Mouse (Mus musculus): ENCODE data around the gene Crkl. TPM values are rescaled to one million over a fixed set of nuclear protein-coding genes. Genes with fewer than 3 reads are reported as not detected.
"Not testable (repeated sequence)": the region's sequence is repeated elsewhere in the genome, so short reads cannot be mapped to it uniquely, and the experiment has no call there.

Gene Crkl
- polyA plus RNA-seq, 1 experiment from 2014 or later: 29.1 TPM

GRCm38 (mm10) chr16:17499249-17499883 lies 47.6 kb downstream of the Crkl start:
- Histone ChIP-seq H3K36me3 (ENCODE audit: control insufficient read depth, insufficient read depth, low read length) (no peaks in the 10 kb centered on the region), H3K27ac (replicated peaks) (no peak overlapping the region), H3K9me3 (ENCODE audit: control insufficient read depth, low read length) (no peaks in the 10 kb centered on the region), H3K4me1 (replicated peaks; ENCODE audit: control insufficient read depth, insufficient read depth) (no peaks in the 10 kb centered on the region), H3K27me3 (ENCODE audit: control insufficient read depth, insufficient read depth, low read length) (no peaks in the 10 kb centered on the region), H3K4me2 (replicated peaks; ENCODE audit: low read depth) (no peak overlapping the region), H3K4me3 (ENCODE audit: low read depth, low read length) (no peak overlapping the region), H3K9ac (ENCODE audit: low read length) (no peak overlapping the region)
- no peak for TF ChIP-seq EP300 (optimal IDR thresholded peaks at IDR 0.05)
- no peak for TF ChIP-seq CTCF (IDR thresholded peaks at IDR 0.05; ENCODE audit: low read depth)
- no peak for DNase-seq (ENCODE audit: low spot score)
- no peak for ATAC-seq (ENCODE audit: low FRiP score, low TSS enrichment)
- WGBS: 49% methylated on average over 10 of the region's 10 CpGs

GRCm38 (mm10) chr16:17502681-17503080 lies 50.9 kb downstream of the Crkl start:
- TF ChIP-seq EP300 (optimal IDR thresholded peaks at IDR 0.05) (no peak), CTCF (IDR thresholded peaks at IDR 0.05; ENCODE audit: low read depth) (no peak)
- no peak for DNase-seq (ENCODE audit: low spot score)
- no peaks in the 10 kb centered on the region for H3K4me1 ChIP-seq (replicated peaks; ENCODE audit: control insufficient read depth, insufficient read depth)

GRCm38 (mm10) chr16:17507018-17507552 lies 55.3 kb downstream of the Crkl start:
- H3K4me2 ChIP-seq (replicated peaks; ENCODE audit: low read depth): no peak overlapping the region
- no peaks in the 10 kb centered on the region for H3K9me3 ChIP-seq (ENCODE audit: control insufficient read depth, low read length)
- no peak for DNase-seq (ENCODE audit: low spot score)
- no peak overlapping the region for H3K9ac ChIP-seq (ENCODE audit: low read length)
- no peak overlapping the region for H3K4me3 ChIP-seq (ENCODE audit: low read depth, low read length)
- ATAC-seq (ENCODE audit: low FRiP score, low TSS enrichment): no peak
- TF ChIP-seq CTCF (IDR thresholded peaks at IDR 0.05; ENCODE audit: low read depth) (no peak), EP300 (optimal IDR thresholded peaks at IDR 0.05) (no peak)
- H3K4me1 ChIP-seq (replicated peaks; ENCODE audit: control insufficient read depth, insufficient read depth): peaks cover 2% of the 10 kb centered on the region; the same call in 1 of the 2 replicates
- no peaks in the 10 kb centered on the region for H3K27me3 ChIP-seq (ENCODE audit: control insufficient read depth, insufficient read depth, low read length)
- WGBS: 84% methylated on average over 5 of the region's 5 CpGs
- no peak overlapping the region for H3K27ac ChIP-seq (replicated peaks)
- H3K36me3 ChIP-seq (ENCODE audit: control insufficient read depth, insufficient read depth, low read length): no peaks in the 10 kb centered on the region; the same call in 1 of the 2 replicates

More at GRCm38 (mm10) chr16:17502681-17503080, 50.9 kb downstream of the Crkl start:
- no peak overlapping the region for H3K4me3 ChIP-seq (ENCODE audit: low read depth, low read length)
- H3K9me3 ChIP-seq (ENCODE audit: control insufficient read depth, low read length): no peaks in the 10 kb centered on the region
- H3K27ac ChIP-seq (replicated peaks): no peak overlapping the region
- H3K4me2 ChIP-seq (replicated peaks; ENCODE audit: low read depth): no peak overlapping the region
- no peaks in the 10 kb centered on the region for H3K36me3 ChIP-seq (ENCODE audit: control insufficient read depth, insufficient read depth, low read length)
- H3K27me3 ChIP-seq (ENCODE audit: control insufficient read depth, insufficient read depth, low read length): no peaks in the 10 kb centered on the region
- WGBS: 74% methylated on average over 4 of the region's 4 CpGs
- no peak for ATAC-seq (ENCODE audit: low FRiP score, low TSS enrichment)
- H3K9ac ChIP-seq (ENCODE audit: low read length): no peak overlapping the region

GRCm38 (mm10) chr16:17508031-17508430 lies 56.2 kb downstream of the Crkl start:
- not testable (repeated sequence) for DNase-seq (ENCODE audit: low spot score); H3K36me3 ChIP-seq (ENCODE audit: control insufficient read depth, insufficient read depth, low read length); ATAC-seq (ENCODE audit: low FRiP score, low TSS enrichment); H3K9me3 ChIP-seq (ENCODE audit: control insufficient read depth, low read length); H3K27me3 ChIP-seq (ENCODE audit: control insufficient read depth, insufficient read depth, low read length); H3K4me1 ChIP-seq (replicated peaks; ENCODE audit: control insufficient read depth, insufficient read depth)
- H3K27ac ChIP-seq (replicated peaks): peak overlapping the region; percentile 82
- peak; percentile 32 for TF ChIP-seq CTCF (IDR thresholded peaks at IDR 0.05; ENCODE audit: low read depth)
- WGBS: 17% methylated on average over 3 of the region's 3 CpGs
- peak overlapping the region; percentile 54 for H3K4me2 ChIP-seq (replicated peaks; ENCODE audit: low read depth)
- peak overlapping the region; percentile 75 for H3K4me3 ChIP-seq (ENCODE audit: low read depth, low read length)
- peak overlapping the region; percentile 84 for H3K9ac ChIP-seq (ENCODE audit: low read length)

GRCm38 (mm10) chr16:17508546-17509239 lies 56.9 kb downstream of the Crkl start, which contains the start of gene Lztr1:
TSS of gene Lztr1 (plus strand) at chr16:17508688.
- Histone ChIP-seq H3K4me3 (ENCODE audit: low read depth, low read length) (peak within 1 kb of the TSS; percentile 75), H3K4me1 (replicated peaks; ENCODE audit: control insufficient read depth, insufficient read depth) (peaks cover 2% of the 10 kb centered on the region; the same call in 1 of the 2 replicates), H3K27me3 (ENCODE audit: control insufficient read depth, insufficient read depth, low read length) (no peaks in the 10 kb centered on the region), H3K36me3 (ENCODE audit: control insufficient read depth, insufficient read depth, low read length) (no peaks in the 10 kb centered on the region; the same call in 1 of the 2 replicates), H3K9ac (ENCODE audit: low read length) (peak within 1 kb of the TSS; percentile 84), H3K27ac (replicated peaks) (peak within 1 kb of the TSS; percentile 82), H3K4me2 (replicated peaks; ENCODE audit: low read depth) (peak within 1 kb of the TSS; percentile 54), H3K9me3 (ENCODE audit: control insufficient read depth, low read length) (no peaks in the 10 kb centered on the region)
- DNase-seq (ENCODE audit: low spot score) (peak; percentile 93), ATAC-seq (ENCODE audit: low FRiP score, low TSS enrichment) (peak; percentile 95)
- WGBS: under 1% methylated on average over 50 of the region's 50 CpGs
- TF ChIP-seq EP300 (optimal IDR thresholded peaks at IDR 0.05): no peak
- peak; percentile 35 for TF ChIP-seq CTCF (IDR thresholded peaks at IDR 0.05; ENCODE audit: low read depth)

All from stomach, postnatal 0 days (tissue).